Mouse (Mus musculus): ENCODE data around the gene Dpy19l1. TPM values are rescaled to one million over a fixed set of nuclear protein-coding genes. Genes with fewer than 3 reads are reported as not detected.

Gene Dpy19l1
- 10 to 100 TPM; 35.3 to 41.8 TPM for total RNA-seq (2021)

DNA sequence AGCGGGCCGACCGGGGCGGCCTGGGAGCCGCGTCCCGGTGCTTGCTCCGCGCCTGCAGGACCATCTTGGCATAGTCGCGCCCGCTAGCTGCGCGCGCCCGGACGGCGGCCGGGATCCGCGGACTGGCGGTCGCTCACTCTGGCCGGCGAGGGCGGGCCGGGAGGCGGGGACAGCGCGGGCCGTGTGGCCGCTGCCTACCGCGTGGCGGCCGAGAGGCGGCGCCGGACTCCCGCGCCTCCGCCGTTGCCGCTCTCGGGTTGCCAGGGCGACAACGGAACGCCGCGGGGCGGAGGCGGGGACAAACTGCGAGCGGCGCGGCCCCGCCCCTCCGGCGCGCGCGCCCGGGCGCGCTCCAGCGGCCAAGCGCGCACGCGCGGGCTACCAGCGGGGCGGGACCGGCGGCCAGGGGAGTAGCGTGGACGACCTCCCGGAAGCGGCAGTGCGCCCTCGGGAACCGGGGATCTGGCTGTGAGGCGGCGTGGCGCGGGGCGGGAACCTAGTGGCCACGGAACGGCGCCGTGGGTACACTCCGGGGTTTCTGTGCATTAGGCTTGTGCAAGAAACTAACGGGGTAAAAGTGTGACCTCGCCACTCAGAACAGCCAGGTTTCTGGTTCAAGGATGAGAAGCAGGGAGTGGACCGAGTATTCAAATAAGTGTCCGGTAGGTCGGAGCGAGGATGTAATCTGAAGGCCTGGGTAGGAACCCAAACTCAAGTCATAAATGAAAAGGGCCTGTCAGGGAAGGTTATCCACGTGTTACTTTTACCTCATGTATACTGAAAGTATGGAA is at the start of gene Dpy19l1:
Gene Dpy19l1 (minus strand): TSS at position 74 of the 791 bp plus-strand sequence.
- peak; percentile 81 to 84 for DNase-seq (ENCODE audit: extremely low spot score in 1 of 2, low spot score in 1 of 2)

- DNase-seq (ENCODE audit: extremely low spot score in 1 of 2, low spot score in 1 of 2), result no peak
Observed at GRCm38 (mm10) chr9:24538159-24538558, 35.2 kb upstream of the Dpy19l1 start.

DNA sequence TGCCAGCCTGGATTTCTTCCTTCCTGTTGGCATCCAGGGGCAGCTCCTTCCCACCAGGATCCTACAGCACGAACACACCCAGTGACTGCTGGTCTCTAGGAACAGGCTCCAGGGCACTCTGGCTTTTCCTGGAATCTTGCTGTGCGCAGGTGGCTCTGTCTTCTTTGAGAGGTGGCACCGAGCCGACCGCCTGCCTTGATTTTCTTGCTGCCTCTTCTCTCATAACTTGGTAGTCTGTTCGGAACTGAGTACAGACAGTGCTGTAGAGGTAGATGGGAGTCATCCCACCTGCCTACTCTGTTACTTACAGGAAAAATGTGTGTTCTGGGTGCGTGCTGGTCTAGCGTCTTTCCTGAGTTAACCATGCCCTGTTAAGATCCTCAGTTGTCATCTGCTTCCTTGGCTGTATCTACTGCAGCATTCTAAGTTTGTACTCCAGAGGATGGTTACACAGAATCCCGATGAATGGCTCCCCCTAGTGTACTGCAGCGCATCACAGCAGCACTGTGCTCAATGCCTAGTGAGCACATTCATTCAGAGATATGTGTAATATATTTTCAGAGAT is 13.7 kb upstream of the Dpy19l1 start:
- peak; percentile 41 to 69 for DNase-seq (ENCODE audit: extremely low spot score in 1 of 2, low spot score in 1 of 2)

DNA sequence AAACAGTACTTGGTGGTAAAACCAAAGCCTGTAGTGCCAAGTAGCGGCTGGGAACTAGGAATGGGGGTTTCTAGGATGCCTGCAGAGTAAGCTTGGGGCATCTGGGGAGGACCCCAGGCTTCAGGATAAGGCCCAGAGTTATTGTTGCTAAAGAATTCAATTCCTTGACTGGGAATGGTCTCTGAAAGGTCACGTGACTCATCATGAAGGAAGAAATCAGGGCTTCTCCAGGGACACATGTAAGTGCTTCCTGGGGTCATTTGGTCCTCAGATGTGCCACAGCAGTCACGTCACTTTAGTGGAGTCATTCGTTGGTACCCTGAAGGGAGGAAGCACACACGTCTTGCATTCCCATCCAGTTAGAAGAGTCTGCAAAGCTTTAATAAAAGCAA is 11.1 kb upstream of the Dpy19l1 start:
- DNase-seq (ENCODE audit: extremely low spot score in 1 of 2, low spot score in 1 of 2), result no peak

- DNase-seq (ENCODE audit: extremely low spot score in 1 of 2, low spot score in 1 of 2), result no peak
Observed at GRCm38 (mm10) chr9:24513290-24514077, 10.5 kb upstream of the Dpy19l1 start.

- no peak for DNase-seq (ENCODE audit: extremely low spot score in 1 of 2, low spot score in 1 of 2)
Observed at GRCm38 (mm10) chr9:24512121-24512539, 9.2 kb upstream of the Dpy19l1 start.

GRCm38 (mm10) chr9:24511371-24512120 is 8.6 kb upstream of the Dpy19l1 start:
- DNase-seq (ENCODE audit: extremely low spot score in 1 of 2, low spot score in 1 of 2), result no peak

GRCm38 (mm10) chr9:24508880-24509279 is 5.9 kb upstream of the Dpy19l1 start:
- DNase-seq (ENCODE audit: extremely low spot score in 1 of 2, low spot score in 1 of 2), result no peak

DNA sequence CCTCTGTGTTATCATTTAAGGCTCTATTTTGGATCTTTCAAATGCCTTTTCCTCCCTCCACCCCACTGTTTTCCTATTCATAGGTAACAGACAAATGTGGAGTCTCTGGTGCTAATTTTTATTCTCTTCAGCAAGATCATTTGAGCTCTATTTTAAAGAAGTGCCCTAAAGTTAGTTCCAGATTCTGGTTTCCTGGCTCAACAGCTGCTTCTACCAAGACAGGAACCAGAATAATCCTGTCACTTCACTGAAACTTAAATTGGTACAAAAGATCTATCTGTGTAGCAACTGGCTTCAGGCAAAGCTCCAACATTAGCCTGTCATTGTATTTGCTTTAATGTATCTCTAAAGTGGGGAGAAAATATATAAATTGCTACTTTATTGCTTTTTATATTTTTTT is 3.6 kb upstream of the Dpy19l1 start:
- DNase-seq (ENCODE audit: extremely low spot score in 1 of 2, low spot score in 1 of 2), result no peak

- DNase-seq (ENCODE audit: extremely low spot score in 1 of 2, low spot score in 1 of 2), result no peak
Observed at GRCm38 (mm10) chr9:24505017-24505763, 2.2 kb upstream of the Dpy19l1 start.

GRCm38 (mm10) chr9:24504381-24504780 is 1.4 kb upstream of the Dpy19l1 start:
- no peak for DNase-seq (ENCODE audit: extremely low spot score in 1 of 2, low spot score in 1 of 2)

- no peak for DNase-seq (ENCODE audit: extremely low spot score in 1 of 2, low spot score in 1 of 2)
Observed at GRCm38 (mm10) chr9:24503858-24504219, 899 bp upstream of the Dpy19l1 start.

GRCm38 (mm10) chr9:24502571-24503004 is 352 bp downstream of the Dpy19l1 start:
- DNase-seq (ENCODE audit: extremely low spot score in 1 of 2, low spot score in 1 of 2), result peak in 1 of 2 experiments; percentile 23

GRCm38 (mm10) chr9:24501618-24502017 is 1.3 kb downstream of the Dpy19l1 start:
- DNase-seq (ENCODE audit: extremely low spot score in 1 of 2, low spot score in 1 of 2), result no peak

DNA sequence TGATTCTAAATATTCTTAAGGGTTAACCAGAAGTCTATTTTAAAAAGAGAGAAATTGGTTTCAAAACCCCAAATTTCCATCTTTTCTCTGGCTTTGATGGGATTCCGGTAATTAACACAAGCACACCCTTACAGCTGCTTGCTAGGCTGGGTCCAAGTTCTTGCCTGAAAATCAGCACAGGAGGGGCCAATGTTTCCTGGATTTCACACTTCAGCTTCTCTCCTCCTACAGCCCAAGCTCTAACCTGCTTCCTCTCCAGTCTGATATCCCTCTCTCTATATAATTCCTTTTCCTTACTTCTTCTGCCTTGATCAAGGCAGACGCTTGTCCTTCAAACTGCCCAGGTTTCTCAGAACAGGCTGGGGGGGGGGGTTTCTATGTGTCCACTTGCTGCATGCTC is 6.7 kb downstream of the Dpy19l1 start:
- no peak for DNase-seq (ENCODE audit: extremely low spot score in 1 of 2, low spot score in 1 of 2)

- DNase-seq (ENCODE audit: extremely low spot score in 1 of 2, low spot score in 1 of 2), result no peak
Observed at GRCm38 (mm10) chr9:24490516-24490915, 12.4 kb downstream of the Dpy19l1 start.

DNA sequence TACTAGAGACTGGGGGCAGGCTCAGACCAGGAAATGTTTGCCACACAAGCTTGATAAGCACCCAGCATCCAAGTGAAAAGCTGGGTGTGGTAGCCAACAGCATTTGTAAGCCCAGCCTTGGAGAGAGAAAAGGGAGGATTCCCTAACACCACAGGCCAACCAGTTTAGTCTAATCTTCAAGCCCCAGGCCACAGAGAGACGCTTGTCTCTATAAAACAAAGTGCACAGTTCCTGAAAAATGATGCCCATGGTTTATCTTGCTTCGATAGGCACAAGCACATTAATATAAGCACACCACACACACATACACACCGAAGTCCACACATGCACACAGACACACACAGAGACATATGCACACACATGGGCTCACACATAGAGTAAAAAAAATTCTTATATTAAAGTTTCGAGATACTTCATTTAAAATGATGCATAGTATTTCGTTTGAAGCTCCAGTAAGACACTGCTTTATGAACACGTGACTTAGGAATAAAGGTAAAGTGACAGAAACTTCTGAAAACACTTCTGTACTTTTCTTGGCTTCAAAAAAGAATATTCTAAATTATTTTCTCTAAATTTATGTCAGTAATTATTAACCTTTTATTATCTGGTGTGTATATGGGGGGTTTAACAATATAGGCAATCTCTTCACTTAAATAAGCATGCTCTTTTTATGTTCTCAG is 14.4 kb downstream of the Dpy19l1 start:
- no peak for DNase-seq (ENCODE audit: extremely low spot score in 1 of 2, low spot score in 1 of 2)

DNA sequence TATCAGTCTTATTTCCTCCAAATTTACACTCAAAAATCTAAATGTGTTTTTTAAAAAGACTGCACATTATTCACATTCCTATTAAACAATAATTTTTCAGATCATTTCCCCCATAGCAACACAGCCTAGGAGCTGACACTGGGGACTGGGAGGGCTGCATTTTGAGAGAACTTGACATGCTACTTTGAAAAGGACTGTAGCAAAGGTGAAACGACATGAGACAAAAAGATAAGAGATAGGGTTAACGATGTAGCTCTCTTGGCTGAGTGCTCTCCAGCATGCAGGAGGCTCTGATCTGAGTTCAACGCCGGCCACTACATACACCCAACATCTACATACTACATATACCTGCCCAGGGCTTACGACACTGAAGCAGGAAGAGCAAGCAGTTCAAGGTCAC is 20.6 kb downstream of the Dpy19l1 start:
- DNase-seq (ENCODE audit: extremely low spot score in 1 of 2, low spot score in 1 of 2), result no peak

GRCm38 (mm10) chr9:24477251-24477650 is 25.7 kb downstream of the Dpy19l1 start:
- no peak for DNase-seq (ENCODE audit: extremely low spot score in 1 of 2, low spot score in 1 of 2)
